Mouse (Mus musculus) layer of hippocampus, adult 9-11 months (tissue): ENCODE results near the gene Ankrd44.
"Not testable (repeated sequence)": the region's sequence is repeated elsewhere in the genome, so short reads cannot be mapped to it uniquely, and the experiment has no call there.

Source experiments
- DNase-seq: peaks from one replicate; pipeline ENCODE4 v3.0.0; 2022

Ankrd44 gene

GRCm38 (mm10) chr1:54925971-54926771 is at the start of gene Ankrd44:
TSS of gene Ankrd44 (minus strand) at chr1:54926387.
- DNase-seq = peak; percentile 78

- no peak for DNase-seq
Measured at GRCm38 (mm10) chr1:54971687-54972404, 45.7 kb upstream of the Ankrd44 start.

- no peak for DNase-seq
Measured at GRCm38 (mm10) chr1:54966858-54967257, 40.7 kb upstream of the Ankrd44 start.

GRCm38 (mm10) chr1:54965159-54965995 is 39.2 kb upstream of the Ankrd44 start:
- no peak for DNase-seq

GRCm38 (mm10) chr1:54961724-54962123 is 35.5 kb upstream of the Ankrd44 start:
- no peak for DNase-seq

- DNase-seq = no peak
Measured at GRCm38 (mm10) chr1:54960613-54961165, 34.5 kb upstream of the Ankrd44 start.

- no peak for DNase-seq
Measured at GRCm38 (mm10) chr1:54958525-54958924, 32.3 kb upstream of the Ankrd44 start.

- not testable (repeated sequence) for DNase-seq
Measured at GRCm38 (mm10) chr1:54956995-54957394, 30.8 kb upstream of the Ankrd44 start.

GRCm38 (mm10) chr1:54954856-54955255 is 28.7 kb upstream of the Ankrd44 start:
- no peak for DNase-seq

GRCm38 (mm10) chr1:54944648-54945047 is 18.5 kb upstream of the Ankrd44 start:
- DNase-seq = no peak

- no peak for DNase-seq
Measured at GRCm38 (mm10) chr1:54935466-54935865, 9.3 kb upstream of the Ankrd44 start.

GRCm38 (mm10) chr1:54934911-54935310 is 8.7 kb upstream of the Ankrd44 start:
- DNase-seq = no peak

- no peak for DNase-seq
Measured at GRCm38 (mm10) chr1:54933646-54934045, 7.5 kb upstream of the Ankrd44 start.

GRCm38 (mm10) chr1:54932456-54933115 is 6.4 kb upstream of the Ankrd44 start:
- DNase-seq = no peak

GRCm38 (mm10) chr1:54931231-54931630 is 5.0 kb upstream of the Ankrd44 start:
- DNase-seq = no peak

- no peak for DNase-seq
Measured at GRCm38 (mm10) chr1:54930670-54931200, 4.5 kb upstream of the Ankrd44 start.

GRCm38 (mm10) chr1:54925451-54925934 is 694 bp downstream of the Ankrd44 start:
- DNase-seq = no peak

GRCm38 (mm10) chr1:54924760-54925159 is 1.4 kb downstream of the Ankrd44 start:
- no peak for DNase-seq

GRCm38 (mm10) chr1:54924309-54924685 is 1.9 kb downstream of the Ankrd44 start:
- DNase-seq = no peak

- DNase-seq = no peak
Measured at GRCm38 (mm10) chr1:54923366-54924308, 2.5 kb downstream of the Ankrd44 start.

- DNase-seq = peak; percentile 48
Measured at GRCm38 (mm10) chr1:54922707-54923106, 3.5 kb downstream of the Ankrd44 start.
